Mouse (Mus musculus) cortical plate, adult 2 months (tissue): ENCODE measurements around the gene Hus1.

Source experiments
- CTCF ChIP-seq: fragments of 200-500 bp; IDR thresholded peaks from 2 replicates; pipeline ENCODE4 v1.5.1; 2011; ENCODE audit warnings: mild to moderate bottlenecking, control low read depth, low read length; ENCODE audit not compliant: insufficient read depth; ENCODE audit errors: extremely low read depth
- POLR2A ChIP-seq: fragments of 200-500 bp; IDR thresholded peaks from 2 replicates; pipeline ENCODE4 v1.6.1; 2011; ENCODE audit warnings: mild to moderate bottlenecking, low read length, control low read depth; ENCODE audit not compliant: insufficient read depth; ENCODE audit errors: extremely low read depth

DNA sequence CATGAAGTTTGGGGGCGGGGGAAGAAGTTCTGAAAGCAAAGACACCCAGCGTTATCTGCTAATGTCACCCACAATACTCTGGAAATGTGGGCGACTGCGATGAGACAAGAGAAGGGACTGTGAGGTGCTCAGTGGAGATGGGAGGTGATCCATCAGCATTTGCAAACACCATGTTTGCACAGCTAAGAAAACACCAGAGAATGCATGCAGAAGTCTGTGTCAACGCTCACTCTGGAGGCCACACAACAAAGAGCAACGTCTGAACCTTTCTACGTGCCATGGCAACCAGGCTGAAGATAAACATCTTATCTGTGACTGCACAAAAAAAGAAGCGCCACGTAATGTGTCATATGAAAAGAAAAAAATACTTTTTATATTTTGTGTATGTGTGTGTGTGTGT is 40.5 kb downstream of the Hus1 start:
- no peak for TF ChIP-seq CTCF
- no peak for TF ChIP-seq POLR2A
